Mouse (Mus musculus) thymus, adult 2 months (tissue): ENCODE measurements around the gene Btbd9. TPM values are rescaled to one million over a fixed set of nuclear protein-coding genes. Genes with fewer than 3 reads are reported as not detected.
"Not testable (repeated sequence)": the region's sequence is repeated elsewhere in the genome, so short reads cannot be mapped to it uniquely, and the experiment has no call there.

ENCODE experiments used
- DNase-seq: peaks from one replicate; pipeline ENCODE4 v3.0.0; 2021
- H3K27ac ChIP-seq: fragments of 200-500 bp; 2 replicates; pipeline ENCODE4 v1.5.1; 2012; ENCODE audit warnings: low read length, control low read depth; ENCODE audit not compliant: control insufficient read depth, insufficient read depth
- H3K27me3 ChIP-seq: fragments of 200-500 bp; 2 replicates; pipeline ENCODE4 v1.6.1; 2012; ENCODE audit warnings: mild to moderate bottlenecking, low read length, moderate library complexity, mixed read lengths; ENCODE audit not compliant: control insufficient read depth, insufficient read depth
- H3K36me3 ChIP-seq: fragments of 200-500 bp; 2 replicates; pipeline ENCODE4 v1.6.1; 2012; ENCODE audit warnings: mild to moderate bottlenecking, low read length, moderate library complexity; ENCODE audit not compliant: control insufficient read depth, insufficient read depth
- H3K4me1 ChIP-seq: fragments of 200-500 bp; replicated peaks from 2 replicates; pipeline ENCODE4 v1.6.1; 2012; ENCODE audit warnings: low read length; ENCODE audit not compliant: control insufficient read depth, insufficient read depth
- H3K4me3 ChIP-seq: fragments of 200-500 bp; 2 replicates; pipeline ENCODE4 v1.5.1; 2012; ENCODE audit warnings: mild to moderate bottlenecking, low read length, control low read depth, moderate library complexity; ENCODE audit not compliant: control insufficient read depth, insufficient read depth
- CTCF ChIP-seq: fragments of 200-500 bp; IDR thresholded peaks from 2 replicates; pipeline ENCODE4 v1.5.1; 2012; ENCODE audit warnings: mild to moderate bottlenecking, control low read depth, low read length, moderate library complexity, borderline replicate concordance; ENCODE audit not compliant: control insufficient read depth, poor library complexity, insufficient read depth; ENCODE audit errors: extremely low read depth
- POLR2A ChIP-seq: fragments of 200-500 bp; IDR thresholded peaks from 2 replicates; pipeline ENCODE4 v1.6.1; 2012; ENCODE audit warnings: mild to moderate bottlenecking, low read length, control low read depth, moderate library complexity; ENCODE audit not compliant: control insufficient read depth, poor library complexity, insufficient read depth; ENCODE audit errors: extremely low read depth
- WGBS: fragments of 180-500 bp; shearing (Covaris S2); methylation state at CpG from one replicate; pipeline ENCODE4 v1.1.7; 2018; 5-methylcytosine and 5-hydroxymethylcytosine counted together
- polyA plus RNA-seq: library from polyadenylated mRNA; depleted of rRNA; stranded (reverse); fragments of >200 nt; gene quantifications from 2 replicates; pipeline ENCODE4 v1.2.3, GENCODE M21; 2012; rRNA removed

Gene Btbd9
- 29.1 and 33.7 TPM in 2 replicates for polyA plus RNA-seq

DNA sequence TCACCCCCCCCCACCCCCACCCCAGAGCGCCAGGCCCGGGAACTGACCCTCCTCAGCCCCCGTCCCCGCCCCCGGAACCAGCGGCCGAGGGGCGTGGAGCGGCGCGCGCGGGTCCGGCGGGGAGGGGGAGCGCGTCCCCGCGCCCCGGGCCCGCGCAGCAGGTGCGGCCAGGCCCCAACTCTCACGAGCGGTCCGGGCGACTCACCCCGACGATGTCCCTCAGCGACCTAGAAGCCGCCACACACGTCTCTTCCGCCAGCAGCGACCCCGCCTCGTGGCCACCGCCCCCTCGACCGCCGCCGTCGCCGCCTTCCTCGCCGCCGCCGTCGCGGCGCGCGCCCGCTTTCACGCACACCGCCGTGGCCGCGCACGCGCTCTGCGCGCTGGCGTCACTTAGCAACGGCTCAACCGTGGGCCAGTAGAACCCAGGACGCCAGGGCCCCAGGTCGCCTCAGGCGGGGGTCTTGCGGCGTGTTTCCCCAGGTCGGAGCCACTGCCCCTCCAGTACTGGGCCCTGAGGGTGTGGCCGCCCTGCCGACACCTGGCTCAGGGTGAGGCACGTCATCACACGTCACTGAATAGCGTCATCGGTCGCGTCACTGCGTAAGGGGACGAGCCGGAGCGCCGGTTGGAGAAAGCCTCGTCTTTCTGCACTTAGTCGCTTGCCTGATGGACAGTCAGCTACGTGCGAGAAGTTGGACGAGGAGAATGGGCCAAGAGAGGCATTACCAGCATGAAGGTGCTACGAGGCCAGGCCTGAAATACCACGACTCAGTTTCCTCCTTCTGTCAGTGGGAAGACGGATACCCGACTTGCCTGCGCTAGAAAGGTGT lies at the start of gene Btbd9:
TSS of gene Btbd9 (minus strand) at position 548 of the 833 bp plus-strand sequence.
- Histone ChIP-seq H3K27ac (peak within 1 kb of the TSS; percentile 3; the same call in 1 of the 2 replicates), H3K36me3 (no peaks in the 10 kb centered on the region), H3K4me1 (peaks cover 6% of the 10 kb centered on the region), H3K27me3 (no peaks in the 10 kb centered on the region), H3K4me3 (peak within 1 kb of the TSS; percentile 84)
- WGBS = under 1% methylated on average over 79 of the region's 94 CpGs
- peak; percentile 94 for DNase-seq
- TF ChIP-seq POLR2A = peak; percentile 42; the same call in 1 of the 2 replicates
- 0 out of 2 replicates have a peak, but pooled peaks have one; percentile 29 for TF ChIP-seq CTCF

DNA sequence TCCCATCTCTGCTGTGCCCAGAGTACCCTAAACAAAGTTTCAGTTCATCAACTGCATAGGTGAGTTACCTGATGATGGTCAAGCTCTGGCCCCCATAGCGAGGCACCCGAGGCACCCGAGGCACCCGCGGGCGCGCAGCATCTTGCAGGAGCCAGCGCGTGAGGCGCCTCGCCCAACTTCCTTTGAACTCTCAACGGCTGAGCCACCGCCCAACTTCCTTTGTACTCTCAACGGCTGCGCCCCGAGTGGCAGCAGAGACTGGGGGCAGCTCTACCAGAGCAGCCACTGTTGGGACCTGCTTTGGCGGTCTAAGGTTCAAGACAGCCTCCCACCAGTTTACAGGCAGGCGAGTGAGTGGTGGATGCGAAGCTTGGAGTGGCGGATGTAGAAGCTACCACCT lies 47.8 kb upstream of the Btbd9 start, which contains the start of gene Dnah8:
TSS of gene Dnah8 (plus strand) at position 223 of the 400 bp plus-strand sequence.
- DNase-seq, H3K4me1 ChIP-seq, H3K36me3 ChIP-seq, H3K27ac ChIP-seq, H3K27me3 ChIP-seq: not testable (repeated sequence)
- H3K4me3 ChIP-seq = 0 out of 2 replicates have a peak within 1 kb of the TSS, but pooled peaks have one; percentile 21
- no CpG with 5 or more reads among the region's 20 CpGs for WGBS

DNA sequence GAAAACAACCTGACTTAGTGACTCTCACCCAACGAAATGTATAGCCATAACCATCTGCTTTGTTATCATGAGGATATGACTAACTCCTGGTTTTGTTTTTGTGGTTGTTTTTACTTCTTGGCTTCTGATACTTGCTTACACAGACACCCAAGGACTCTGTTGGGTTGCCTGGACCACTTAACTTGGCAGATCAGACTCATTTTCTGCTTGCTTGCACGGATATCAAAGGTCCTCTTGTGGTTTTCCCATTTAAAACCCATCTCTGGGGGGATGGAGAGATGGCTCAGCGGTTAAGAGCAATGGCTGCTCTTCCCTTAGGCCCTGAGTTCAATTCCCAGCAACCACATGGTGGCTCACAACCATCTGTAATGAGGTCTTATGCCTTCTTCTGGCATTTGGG lies 46.9 kb upstream of the Btbd9 start:
- H3K4me1 ChIP-seq = no peaks in the 10 kb centered on the region; the same call in 1 of the 2 replicates
- H3K27ac ChIP-seq = no peak overlapping the region
- H3K36me3 ChIP-seq = peaks cover 5% of the 10 kb centered on the region; the same call in 1 of the 2 replicates
- TF ChIP-seq CTCF (no peak), POLR2A (no peak)
- 0 out of 2 replicates have a peak overlapping the region, but pooled peaks have one; percentile 21 for H3K4me3 ChIP-seq
- WGBS = 32% methylated on average over 3 of the region's 3 CpGs
- no peaks in the 10 kb centered on the region for H3K27me3 ChIP-seq
- DNase-seq = no peak

DNA sequence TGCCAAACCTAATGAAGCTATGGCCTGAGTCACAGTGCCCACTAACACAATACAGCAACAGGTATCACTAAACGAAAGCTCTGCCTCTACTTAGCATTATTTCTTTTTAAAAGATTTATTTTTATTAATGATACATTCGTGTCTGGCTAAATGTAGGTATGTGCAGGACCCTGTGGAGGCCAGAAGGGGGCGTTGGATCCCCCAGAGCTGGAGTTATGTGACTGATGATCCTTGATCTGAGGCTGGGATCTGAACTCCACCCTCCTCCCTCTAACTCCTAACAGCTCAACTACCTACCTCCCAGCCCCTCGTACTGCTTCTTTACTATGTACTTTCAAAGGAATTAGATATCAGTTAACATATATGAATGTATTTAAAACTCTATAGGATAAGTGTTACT lies 45.2 kb upstream of the Btbd9 start:
- TF ChIP-seq POLR2A (no peak), CTCF (no peak)
- no peak overlapping the region for H3K4me3 ChIP-seq
- 87% methylated on average over 4 of the region's 4 CpGs for WGBS
- peaks cover 5% of the 10 kb centered on the region; the same call in 1 of the 2 replicates for H3K36me3 ChIP-seq
- H3K4me1 ChIP-seq = no peaks in the 10 kb centered on the region; the same call in 1 of the 2 replicates
- no peak overlapping the region for H3K27ac ChIP-seq
- no peak for DNase-seq
- no peaks in the 10 kb centered on the region for H3K27me3 ChIP-seq

DNA sequence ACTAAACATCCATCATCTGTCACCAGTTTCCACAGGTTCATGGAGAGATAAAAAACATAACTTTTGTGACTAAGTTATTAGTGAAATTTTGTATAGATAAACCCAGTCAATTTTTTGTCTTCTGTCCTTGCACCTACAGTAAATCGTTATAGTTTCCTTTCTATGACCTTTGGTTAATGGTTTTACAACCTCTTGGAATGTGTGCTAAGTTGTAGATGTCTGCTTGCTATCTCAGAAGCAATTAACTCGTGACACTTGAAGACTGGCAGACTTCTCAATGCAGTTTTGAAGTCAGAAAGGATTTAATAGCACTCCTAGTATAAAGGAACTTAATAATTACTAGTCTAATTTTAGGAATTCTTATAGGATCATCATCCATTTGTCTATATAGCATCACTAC lies 44.3 kb upstream of the Btbd9 start:
- H3K4me1 ChIP-seq = no peaks in the 10 kb centered on the region; the same call in 1 of the 2 replicates
- H3K4me3 ChIP-seq = no peak overlapping the region
- TF ChIP-seq CTCF = no peak
- TF ChIP-seq POLR2A = no peak
- no peaks in the 10 kb centered on the region for H3K27me3 ChIP-seq
- 78% methylated on average over 2 of the region's 2 CpGs for WGBS
- H3K27ac ChIP-seq = no peak overlapping the region
- DNase-seq = no peak
- H3K36me3 ChIP-seq = peaks cover 5% of the 10 kb centered on the region; the same call in 1 of the 2 replicates

DNA sequence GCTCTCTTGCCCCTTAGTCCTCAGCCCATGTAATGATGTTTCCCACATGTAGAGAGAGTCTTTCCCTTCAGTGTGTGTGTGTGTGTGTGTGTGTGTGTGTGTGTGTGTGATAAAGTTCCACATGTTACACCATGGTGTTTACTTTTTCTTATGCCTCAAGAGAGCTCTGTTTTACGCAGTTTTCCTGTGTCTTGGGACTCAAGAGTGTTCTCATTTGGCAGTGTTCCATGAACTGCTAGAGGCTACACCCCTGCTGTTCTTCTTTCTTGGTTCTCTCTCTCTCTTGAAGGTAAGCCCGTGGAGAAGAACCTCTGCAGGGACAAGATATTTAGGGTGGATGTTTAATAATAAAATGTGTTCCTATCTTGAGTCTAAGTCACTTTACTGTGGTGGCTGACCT lies 42.9 kb upstream of the Btbd9 start:
- WGBS = 62% methylated on average over 2 of the region's 2 CpGs
- TF ChIP-seq POLR2A (no peak), CTCF (no peak)
- Histone ChIP-seq H3K4me3 (no peak overlapping the region), H3K36me3 (peaks cover 5% of the 10 kb centered on the region; the same call in 1 of the 2 replicates), H3K4me1 (no peaks in the 10 kb centered on the region; the same call in 1 of the 2 replicates), H3K27ac (no peak overlapping the region), H3K27me3 (no peaks in the 10 kb centered on the region)
- no peak for DNase-seq
